Mouse (Mus musculus): ENCODE measurements around the gene Mael. TPM values are rescaled to one million over a fixed set of nuclear protein-coding genes. Genes with fewer than 3 reads are reported as not detected.

The Mael gene
- 0.16 TPM in 1 of 2 replicates, not detected in the other for polyA plus RNA-seq (2014; fragmentation: Nextera tagmentation; extraction: Ambion mirVana)

- H3K27ac ChIP-seq (ENCODE audit: low read length) = no peak within 1 kb of the TSS
- no peak within 1 kb of the TSS for H3K4me3 ChIP-seq (ENCODE audit: low read depth, low read length)
- H3K36me3 ChIP-seq (ENCODE audit: control insufficient read depth, insufficient read depth, low read length) = no peaks in the 10 kb centered on the region
- H3K9me3 ChIP-seq (ENCODE audit: control insufficient read depth, low read depth, low read length) = peaks cover 9% of the 10 kb centered on the region; the same call in 1 of the 2 replicates
- no peak for ATAC-seq (ENCODE audit: insufficient number of reproducible peaks, insufficient read depth, low FRiP score, low read depth)
- H3K4me2 ChIP-seq (replicated peaks; ENCODE audit: low read depth, low read length) = no peak within 1 kb of the TSS
- no peaks in the 10 kb centered on the region for H3K27me3 ChIP-seq (ENCODE audit: control insufficient read depth, insufficient read depth, low read length)
- WGBS = 84% methylated on average over 51 of the region's 53 CpGs
- no peak within 1 kb of the TSS for H3K9ac ChIP-seq (replicated peaks; ENCODE audit: low read depth, low read length)
- H3K4me1 ChIP-seq (ENCODE audit: control insufficient read depth, insufficient read depth, low read length) = no peaks in the 10 kb centered on the region
Observed at GRCm38 (mm10) chr1:166238315-166238969, at the start of gene Mael. TSS of gene Mael (minus strand) at chr1:166238747.

- H3K4me3 ChIP-seq (ENCODE audit: low read depth, low read length) = no peak overlapping the region
- H3K36me3 ChIP-seq (ENCODE audit: control insufficient read depth, insufficient read depth, low read length) = no peaks in the 10 kb centered on the region
- H3K4me2 ChIP-seq (replicated peaks; ENCODE audit: low read depth, low read length) = no peak overlapping the region
- no peaks in the 10 kb centered on the region; the same call in 1 of the 2 replicates for H3K4me1 ChIP-seq (ENCODE audit: control insufficient read depth, insufficient read depth, low read length)
- whole genome bisulfite sequencing = 84% methylated on average over 9 of the region's 9 CpGs
- no peak for ATAC-seq (ENCODE audit: insufficient number of reproducible peaks, insufficient read depth, low FRiP score, low read depth)
- no peak overlapping the region for H3K9ac ChIP-seq (replicated peaks; ENCODE audit: low read depth, low read length)
- H3K9me3 ChIP-seq (ENCODE audit: control insufficient read depth, low read depth, low read length) = no peaks in the 10 kb centered on the region
- no peaks in the 10 kb centered on the region for H3K27me3 ChIP-seq (ENCODE audit: control insufficient read depth, insufficient read depth, low read length)
- no peak overlapping the region for H3K27ac ChIP-seq (ENCODE audit: low read length)
Observed at GRCm38 (mm10) chr1:166286231-166286630, 47.7 kb upstream of the Mael start.

- no peak for ATAC-seq (ENCODE audit: insufficient number of reproducible peaks, insufficient read depth, low FRiP score, low read depth)
Observed at GRCm38 (mm10) chr1:166284390-166284789, 45.8 kb upstream of the Mael start.

GRCm38 (mm10) chr1:166283451-166283850, 44.9 kb upstream of the Mael start:
- H3K36me3 ChIP-seq (ENCODE audit: control insufficient read depth, insufficient read depth, low read length) = no peaks in the 10 kb centered on the region
- H3K27me3 ChIP-seq (ENCODE audit: control insufficient read depth, insufficient read depth, low read length) = no peaks in the 10 kb centered on the region
- no peak overlapping the region for H3K4me3 ChIP-seq (ENCODE audit: low read depth, low read length)
- H3K4me1 ChIP-seq (ENCODE audit: control insufficient read depth, insufficient read depth, low read length) = peaks cover 6% of the 10 kb centered on the region; the same call in 1 of the 2 replicates
- WGBS = 87% methylated on average over 6 of the region's 6 CpGs
- H3K4me2 ChIP-seq (replicated peaks; ENCODE audit: low read depth, low read length) = no peak overlapping the region
- no peaks in the 10 kb centered on the region for H3K9me3 ChIP-seq (ENCODE audit: control insufficient read depth, low read depth, low read length)
- H3K9ac ChIP-seq (replicated peaks; ENCODE audit: low read depth, low read length) = no peak overlapping the region
- H3K27ac ChIP-seq (ENCODE audit: low read length) = no peak overlapping the region
- no peak for ATAC-seq (ENCODE audit: insufficient number of reproducible peaks, insufficient read depth, low FRiP score, low read depth)

More at GRCm38 (mm10) chr1:166284390-166284789, 45.8 kb upstream of the Mael start:
- Histone ChIP-seq H3K36me3 (ENCODE audit: control insufficient read depth, insufficient read depth, low read length) (no peaks in the 10 kb centered on the region), H3K27ac (ENCODE audit: low read length) (no peak overlapping the region), H3K4me1 (ENCODE audit: control insufficient read depth, insufficient read depth, low read length) (peaks cover 6% of the 10 kb centered on the region; the same call in 1 of the 2 replicates), H3K27me3 (ENCODE audit: control insufficient read depth, insufficient read depth, low read length) (no peaks in the 10 kb centered on the region), H3K4me3 (ENCODE audit: low read depth, low read length) (no peak overlapping the region), H3K9ac (replicated peaks; ENCODE audit: low read depth, low read length) (no peak overlapping the region), H3K4me2 (replicated peaks; ENCODE audit: low read depth, low read length) (no peak overlapping the region), H3K9me3 (ENCODE audit: control insufficient read depth, low read depth, low read length) (no peaks in the 10 kb centered on the region)
- 79% methylated on average over 8 of the region's 8 CpGs for WGBS

- Histone ChIP-seq H3K27me3 (ENCODE audit: control insufficient read depth, insufficient read depth, low read length) (no peaks in the 10 kb centered on the region), H3K9me3 (ENCODE audit: control insufficient read depth, low read depth, low read length) (no peaks in the 10 kb centered on the region), H3K36me3 (ENCODE audit: control insufficient read depth, insufficient read depth, low read length) (no peaks in the 10 kb centered on the region), H3K9ac (replicated peaks; ENCODE audit: low read depth, low read length) (no peak overlapping the region), H3K4me3 (ENCODE audit: low read depth, low read length) (peak overlapping the region; percentile 3; the same call in 1 of the 2 replicates), H3K27ac (ENCODE audit: low read length) (no peak overlapping the region), H3K4me2 (replicated peaks; ENCODE audit: low read depth, low read length) (peak overlapping the region; percentile 38), H3K4me1 (ENCODE audit: control insufficient read depth, insufficient read depth, low read length) (peaks cover 6% of the 10 kb centered on the region; the same call in 1 of the 2 replicates)
- ATAC-seq (ENCODE audit: insufficient number of reproducible peaks, insufficient read depth, low FRiP score, low read depth) = peak; percentile 90
- WGBS = 7% methylated on average over 22 of the region's 22 CpGs
Observed at GRCm38 (mm10) chr1:166282597-166283210, 44.2 kb upstream of the Mael start.

- Histone ChIP-seq H3K9ac (replicated peaks; ENCODE audit: low read depth, low read length) (no peak overlapping the region), H3K9me3 (ENCODE audit: control insufficient read depth, low read depth, low read length) (no peaks in the 10 kb centered on the region), H3K4me1 (ENCODE audit: control insufficient read depth, insufficient read depth, low read length) (peaks cover 6% of the 10 kb centered on the region; the same call in 1 of the 2 replicates), H3K36me3 (ENCODE audit: control insufficient read depth, insufficient read depth, low read length) (no peaks in the 10 kb centered on the region), H3K4me2 (replicated peaks; ENCODE audit: low read depth, low read length) (no peak overlapping the region), H3K4me3 (ENCODE audit: low read depth, low read length) (no peak overlapping the region), H3K27ac (ENCODE audit: low read length) (no peak overlapping the region), H3K27me3 (ENCODE audit: control insufficient read depth, insufficient read depth, low read length) (no peaks in the 10 kb centered on the region)
- ATAC-seq (ENCODE audit: insufficient number of reproducible peaks, insufficient read depth, low FRiP score, low read depth) = no peak
- WGBS = 71% methylated on average over 3 of the region's 3 CpGs
Observed at GRCm38 (mm10) chr1:166281836-166282235, 43.3 kb upstream of the Mael start.

GRCm38 (mm10) chr1:166281287-166281686, 42.7 kb upstream of the Mael start:
- H3K4me2 ChIP-seq (replicated peaks; ENCODE audit: low read depth, low read length) = no peak overlapping the region

GRCm38 (mm10) chr1:166280566-166280965, 42.0 kb upstream of the Mael start:
- no peak overlapping the region for H3K9ac ChIP-seq (replicated peaks; ENCODE audit: low read depth, low read length)
- no peaks in the 10 kb centered on the region for H3K27me3 ChIP-seq (ENCODE audit: control insufficient read depth, insufficient read depth, low read length)
- H3K27ac ChIP-seq (ENCODE audit: low read length) = no peak overlapping the region
- 23% methylated on average over 1 of the region's 1 CpGs for WGBS
- H3K4me2 ChIP-seq (replicated peaks; ENCODE audit: low read depth, low read length) = no peak overlapping the region
- peaks cover 6% of the 10 kb centered on the region; the same call in 1 of the 2 replicates for H3K4me1 ChIP-seq (ENCODE audit: control insufficient read depth, insufficient read depth, low read length)
- no peak overlapping the region for H3K4me3 ChIP-seq (ENCODE audit: low read depth, low read length)
- ATAC-seq (ENCODE audit: insufficient number of reproducible peaks, insufficient read depth, low FRiP score, low read depth) = no peak
- H3K9me3 ChIP-seq (ENCODE audit: control insufficient read depth, low read depth, low read length) = no peaks in the 10 kb centered on the region
- no peaks in the 10 kb centered on the region for H3K36me3 ChIP-seq (ENCODE audit: control insufficient read depth, insufficient read depth, low read length)

More at GRCm38 (mm10) chr1:166281287-166281686, 42.7 kb upstream of the Mael start:
- WGBS = 57% methylated on average over 1 of the region's 1 CpGs
- H3K9me3 ChIP-seq (ENCODE audit: control insufficient read depth, low read depth, low read length) = no peaks in the 10 kb centered on the region
- H3K4me1 ChIP-seq (ENCODE audit: control insufficient read depth, insufficient read depth, low read length) = peaks cover 6% of the 10 kb centered on the region; the same call in 1 of the 2 replicates
- H3K36me3 ChIP-seq (ENCODE audit: control insufficient read depth, insufficient read depth, low read length) = no peaks in the 10 kb centered on the region
- no peak overlapping the region for H3K27ac ChIP-seq (ENCODE audit: low read length)
- no peaks in the 10 kb centered on the region for H3K27me3 ChIP-seq (ENCODE audit: control insufficient read depth, insufficient read depth, low read length)
- no peak for ATAC-seq (ENCODE audit: insufficient number of reproducible peaks, insufficient read depth, low FRiP score, low read depth)
- no peak overlapping the region for H3K9ac ChIP-seq (replicated peaks; ENCODE audit: low read depth, low read length)
- no peak overlapping the region for H3K4me3 ChIP-seq (ENCODE audit: low read depth, low read length)

Data from stomach, embryonic 14.5 days (tissue).